Mouse (Mus musculus) heart, adult 11 months (tissue): Measurements from ENCODE around the gene Ak4.

Source experiments
- DNase-seq: peaks from one replicate; pipeline ENCODE4 v3.0.0; 2022

Gene Ak4

DNA sequence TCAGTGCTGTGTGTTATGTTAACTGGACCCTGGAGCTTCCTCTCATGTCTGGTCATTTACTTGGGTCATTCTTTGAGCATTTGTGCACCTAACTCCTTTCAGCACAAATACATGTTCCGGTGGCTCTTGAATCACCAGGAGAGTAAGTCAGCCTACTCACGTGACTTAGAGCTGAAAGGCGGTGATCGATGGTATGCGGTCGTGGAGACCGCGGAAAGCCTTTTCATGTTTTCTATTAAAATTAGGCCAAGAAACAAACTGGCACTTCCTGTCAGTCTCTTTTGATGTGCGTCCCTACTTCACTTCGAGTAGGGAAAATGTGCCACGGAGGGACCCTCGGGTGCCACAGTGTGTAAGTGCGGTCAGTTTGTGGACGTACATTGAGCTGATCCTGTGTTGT, 96.8 kb downstream of the Ak4 start:
- no peak for DNase-seq
